Mouse (Mus musculus) bone marrow macrophage, adult 2 months (primary cell): ENCODE data around the gene Gm10840. TPM values are rescaled to one million over a fixed set of nuclear protein-coding genes. Genes with fewer than 3 reads are reported as not detected.

ENCODE experiments used
- H3K27ac ChIP-seq: 2 replicates; pipeline ENCODE4 v1.5.1; 2012; ENCODE audit warnings: low read depth, low read length; ENCODE audit not compliant: insufficient read depth
- H3K4me1 ChIP-seq: 2 replicates; pipeline ENCODE4 v1.6.1; 2012; ENCODE audit warnings: low read length; ENCODE audit not compliant: control insufficient read depth, insufficient read depth
- H3K4me3 ChIP-seq: 2 replicates; pipeline ENCODE4 v1.5.1; 2012; ENCODE audit warnings: mild to moderate bottlenecking, low read length, moderate library complexity; ENCODE audit not compliant: insufficient read depth
- CTCF ChIP-seq: IDR thresholded peaks from 2 replicates; pipeline ENCODE4 v1.5.1; 2012; ENCODE audit warnings: low read depth, mild to moderate bottlenecking, low read length, moderate library complexity
- POLR2A ChIP-seq: IDR thresholded peaks from 2 replicates; pipeline ENCODE4 v1.6.1; 2012; ENCODE audit warnings: mild to moderate bottlenecking, low read depth, low read length, borderline replicate concordance
- polyA plus RNA-seq: library from polyadenylated mRNA; stranded (reverse); fragments of >200 nt; gene quantifications from 2 replicates; pipeline ENCODE4 v1.2.4, GENCODE M21; 2012; ENCODE audit not compliant: missing spikeins, insufficient read depth, insufficient read length

Gene Gm10840
- polyA plus RNA-seq, 1 experiment = not detected

DNA sequence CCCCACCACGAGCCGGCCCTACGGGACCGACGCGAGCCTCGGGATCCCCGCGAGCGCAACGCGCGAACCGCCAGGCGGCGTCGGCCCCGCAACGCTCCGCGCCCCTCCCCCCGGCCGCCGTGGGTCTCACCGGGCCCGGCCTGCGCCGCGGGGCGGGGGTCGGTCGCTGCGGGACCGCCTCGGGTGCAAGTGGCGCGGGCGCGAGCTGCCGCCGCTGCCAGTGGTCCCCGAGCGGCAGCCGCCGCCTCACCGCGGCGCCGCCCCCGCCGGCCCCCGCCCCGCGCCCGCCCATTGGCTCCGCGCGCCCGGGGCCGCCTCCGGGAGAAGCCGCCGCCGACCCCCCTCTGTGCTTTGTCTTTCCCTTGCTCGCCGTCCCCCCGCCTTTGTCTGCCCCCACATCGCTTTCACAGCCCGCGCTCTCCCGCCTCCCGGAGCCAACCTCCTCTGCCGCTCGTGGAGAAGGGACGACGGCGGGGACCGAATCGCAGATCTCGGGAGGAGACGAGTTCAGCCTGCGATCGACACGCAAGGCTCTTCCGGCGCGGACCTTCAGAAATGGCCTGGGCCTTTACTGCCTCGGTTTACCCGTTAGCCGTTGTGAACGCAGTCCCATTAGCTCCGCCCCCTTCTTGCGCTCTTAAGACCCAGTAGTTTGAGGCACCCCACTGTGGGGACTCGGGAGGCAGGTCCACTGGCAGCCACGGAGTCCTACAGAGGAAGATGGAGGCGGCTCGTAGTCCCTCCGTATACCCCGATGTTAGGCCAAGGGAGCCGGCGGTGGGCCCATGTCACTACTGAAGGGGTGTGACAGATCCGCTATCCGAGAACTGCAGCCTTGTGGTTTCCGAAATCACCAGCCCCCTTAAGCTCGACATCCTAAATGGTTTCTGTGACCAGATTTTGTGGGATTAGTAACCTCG is 469 bp upstream of the Gm10840 start:
- Histone ChIP-seq H3K27ac (peak overlapping the region; percentile 91), H3K4me1 (peaks cover 18% of the 10 kb centered on the region)
- TF ChIP-seq CTCF (0 out of 2 replicates have a peak, but pooled peaks have one; percentile 7), POLR2A (no peak)

GRCm38 (mm10) chr11:106162237-106162636 is 1.6 kb downstream of the Gm10840 start:
- TF ChIP-seq POLR2A (no peak), CTCF (no peak)
- H3K27ac ChIP-seq = no peak overlapping the region

More for the DNA sequence above, 469 bp upstream of the Gm10840 start:
- peak overlapping the region; percentile 95 for H3K4me3 ChIP-seq

DNA sequence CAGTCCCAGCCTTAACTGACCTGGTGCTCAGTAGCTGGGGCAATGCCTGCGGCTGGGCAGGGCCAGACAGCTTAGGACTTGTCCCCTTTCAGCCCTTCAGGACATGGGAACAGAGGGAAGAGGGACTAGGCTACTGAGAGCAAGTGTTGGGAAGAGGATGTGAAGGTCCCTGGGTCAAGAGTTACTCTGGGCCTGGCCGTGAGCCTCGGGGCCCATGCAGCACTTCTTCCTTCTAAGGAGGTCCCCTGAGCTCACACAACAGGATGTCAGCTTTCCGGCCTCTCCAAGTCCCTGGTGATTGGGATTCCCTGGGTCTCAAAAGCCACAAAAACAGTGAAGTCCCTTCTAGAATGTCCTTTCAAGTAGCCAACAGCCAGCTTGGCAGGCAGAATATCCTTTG is 2.9 kb downstream of the Gm10840 start:
- TF ChIP-seq CTCF = no peak
- TF ChIP-seq POLR2A = no peak
- Histone ChIP-seq H3K27ac (no peak overlapping the region), H3K4me1 (peaks cover 5% of the 10 kb centered on the region; the same call in 1 of the 2 replicates), H3K4me3 (no peak overlapping the region)

More at GRCm38 (mm10) chr11:106162237-106162636, 1.6 kb downstream of the Gm10840 start:
- H3K4me3 ChIP-seq = no peak overlapping the region
- peaks cover 11% of the 10 kb centered on the region for H3K4me1 ChIP-seq

DNA sequence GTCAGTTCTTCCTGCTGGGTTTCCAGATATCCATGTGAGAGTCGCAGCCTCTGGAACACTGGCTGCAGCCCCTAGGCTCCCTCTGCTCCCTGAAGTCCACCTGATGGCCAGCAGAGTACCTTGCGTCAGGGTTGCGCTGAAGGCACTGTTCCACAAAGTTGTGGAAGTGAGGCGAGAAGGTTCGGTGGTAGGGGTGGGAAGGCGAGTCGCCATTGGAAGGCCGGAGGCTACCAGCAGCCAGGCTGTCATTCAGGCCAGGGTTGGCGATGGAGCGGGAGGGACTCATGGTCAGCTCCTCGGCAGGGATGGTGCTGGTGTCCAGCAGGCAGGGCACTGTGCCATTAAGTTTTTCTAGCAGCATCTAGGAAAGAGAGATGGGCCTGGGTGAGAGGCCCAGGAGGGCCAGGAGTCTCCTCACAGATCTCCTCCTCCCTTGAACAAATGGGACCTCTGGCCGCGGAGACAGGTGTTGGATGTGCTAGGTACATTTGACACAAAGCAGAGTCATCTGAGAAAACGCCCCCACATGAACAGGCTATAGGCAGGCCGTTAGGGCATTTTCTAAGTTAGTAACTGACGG is 4.0 kb downstream of the Gm10840 start:
- Histone ChIP-seq H3K4me1 (peaks cover 5% of the 10 kb centered on the region; the same call in 1 of the 2 replicates), H3K27ac (no peak overlapping the region), H3K4me3 (no peak overlapping the region)
- TF ChIP-seq POLR2A = no peak
- no peak for TF ChIP-seq CTCF

- H3K4me3 ChIP-seq = no peak overlapping the region
- peaks cover 1% of the 10 kb centered on the region for H3K4me1 ChIP-seq
- TF ChIP-seq POLR2A (no peak), CTCF (no peak)
- H3K27ac ChIP-seq = no peak overlapping the region
These were observed 6.8 kb downstream of the Gm10840 start for GRCm38 (mm10) chr11:106167435-106167834.

GRCm38 (mm10) chr11:106170807-106171206 is 10.2 kb downstream of the Gm10840 start:
- TF ChIP-seq CTCF (no peak), POLR2A (no peak)
- Histone ChIP-seq H3K4me3 (no peak overlapping the region), H3K4me1 (peaks cover 16% of the 10 kb centered on the region), H3K27ac (no peak overlapping the region)

DNA sequence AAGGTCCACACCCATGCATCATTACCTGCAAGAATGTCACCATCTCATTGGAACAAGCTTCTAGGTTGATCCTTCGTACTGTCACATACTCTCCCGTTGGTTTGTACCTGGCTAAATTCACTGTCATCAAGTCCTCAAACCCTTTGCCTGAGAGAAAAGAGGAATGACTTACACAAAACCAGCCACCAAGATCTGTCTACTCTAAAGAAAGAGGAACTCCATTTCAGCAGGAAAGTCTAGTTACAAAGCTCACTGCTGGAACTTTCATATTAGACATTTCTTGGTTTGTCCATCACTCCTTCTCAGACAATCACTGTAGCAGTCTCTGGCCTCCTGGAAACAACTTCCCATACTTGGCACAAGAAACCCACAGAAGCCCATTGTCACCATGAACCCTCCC is 12.6 kb downstream of the Gm10840 start:
- TF ChIP-seq CTCF (no peak), POLR2A (no peak)
- peaks cover 16% of the 10 kb centered on the region for H3K4me1 ChIP-seq
- H3K27ac ChIP-seq = no peak overlapping the region

DNA sequence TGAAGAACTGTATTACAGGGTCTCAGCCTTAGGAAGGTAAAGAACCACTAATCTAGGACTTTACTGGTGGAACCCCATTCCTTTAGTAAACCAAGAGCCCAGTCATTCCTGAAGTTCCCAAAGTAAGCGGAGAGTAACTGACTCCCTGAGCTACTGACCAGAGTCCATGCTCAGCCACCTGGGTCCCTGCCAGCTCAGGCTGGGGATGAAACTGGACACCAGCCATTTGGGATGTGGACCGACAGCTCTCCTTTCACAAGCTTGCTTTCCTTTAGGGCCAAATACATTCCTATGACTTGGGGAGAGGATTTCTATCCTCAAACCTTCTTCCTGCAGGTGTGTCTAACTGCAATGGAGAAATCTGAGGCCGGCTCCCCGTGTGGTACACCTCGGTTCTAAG is 13.7 kb downstream of the Gm10840 start:
- Histone ChIP-seq H3K4me3 (no peak overlapping the region), H3K27ac (no peak overlapping the region), H3K4me1 (peaks cover 22% of the 10 kb centered on the region)
- TF ChIP-seq CTCF (no peak), POLR2A (no peak)

More for the DNA sequence above, 12.6 kb downstream of the Gm10840 start:
- H3K4me3 ChIP-seq = no peak overlapping the region

- TF ChIP-seq CTCF = no peak
- no peak for TF ChIP-seq POLR2A
- H3K27ac ChIP-seq = no peak overlapping the region
- H3K4me3 ChIP-seq = no peak overlapping the region
- peaks cover 29% of the 10 kb centered on the region for H3K4me1 ChIP-seq
These were observed 14.4 kb downstream of the Gm10840 start for GRCm38 (mm10) chr11:106175081-106175480.

DNA sequence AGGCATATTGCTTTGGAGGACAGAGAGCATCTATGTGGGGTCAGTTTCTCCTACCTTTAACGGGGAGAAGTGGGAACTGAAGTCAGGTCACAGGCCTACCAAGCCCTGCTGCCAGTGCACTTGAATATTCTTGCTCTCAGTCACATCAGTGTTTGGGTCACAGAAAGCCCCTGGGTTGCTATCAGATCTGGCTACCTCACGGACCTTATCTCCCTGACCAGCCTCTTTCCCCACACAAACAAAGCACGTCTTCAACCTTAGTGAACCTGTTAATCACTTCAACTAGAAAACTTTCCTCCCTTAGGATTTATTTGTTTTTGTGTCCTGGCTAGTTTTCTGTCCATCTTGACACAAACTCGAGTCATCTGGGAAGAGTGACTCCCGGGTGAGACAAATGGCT is 15.7 kb downstream of the Gm10840 start:
- no peak for TF ChIP-seq CTCF
- no peak for TF ChIP-seq POLR2A
- Histone ChIP-seq H3K4me1 (peaks cover 32% of the 10 kb centered on the region), H3K27ac (no peak overlapping the region), H3K4me3 (no peak overlapping the region)
